Mouse (Mus musculus) forebrain, embryonic 16.5 days (tissue): Measurements from ENCODE around the gene Sorcs2. TPM values are rescaled to one million over a fixed set of nuclear protein-coding genes. Genes with fewer than 3 reads are reported as not detected.

ENCODE experiments used
- ATAC-seq: fragments of 200-750 bp; cut with Nextera tagmentation; 2 replicates; pipeline ENCODE4 v1.8.0; 2017; ENCODE audit warnings: mild to moderate bottlenecking, moderate library complexity
- H3K27ac ChIP-seq: fragments of 300-500 bp; sonication (generic); 2 replicates; pipeline ENCODE4 v1.5.1; 2014; ENCODE audit warnings: low read length, control low read depth
- H3K27me3 ChIP-seq: fragments of 300-500 bp; sonication (generic); replicated peaks from 2 replicates; pipeline ENCODE4 v1.6.1; 2014; ENCODE audit warnings: low read length; ENCODE audit not compliant: control insufficient read depth, insufficient read depth
- H3K36me3 ChIP-seq: fragments of 300-500 bp; sonication (generic); 2 replicates; pipeline ENCODE4 v1.6.1; 2014; ENCODE audit not compliant: control insufficient read depth, insufficient read depth
- H3K4me1 ChIP-seq: fragments of 300-500 bp; sonication (generic); replicated peaks from 2 replicates; pipeline ENCODE4 v1.6.1; 2014; ENCODE audit warnings: low read length; ENCODE audit not compliant: control insufficient read depth, insufficient read depth
- H3K4me2 ChIP-seq: fragments of 300-500 bp; sonication (generic); 2 replicates; pipeline ENCODE4 v1.6.1; 2014; ENCODE audit warnings: mild to moderate bottlenecking, low read length, control low read depth
- H3K4me3 ChIP-seq: fragments of 300-500 bp; sonication (generic); replicated peaks from 2 replicates; pipeline ENCODE4 v1.5.1; 2014; ENCODE audit warnings: mild to moderate bottlenecking, low read length, control low read depth
- H3K9ac ChIP-seq: fragments of 300-500 bp; sonication (generic); replicated peaks from 2 replicates; pipeline ENCODE4 v1.6.1; 2014; ENCODE audit warnings: low read depth, low read length, control low read depth
- H3K9me3 ChIP-seq: fragments of 300-500 bp; sonication (generic); 2 replicates; pipeline ENCODE4 v1.6.1; 2016; ENCODE audit warnings: low read length; ENCODE audit not compliant: control insufficient read depth
- WGBS: fragments of 180-500 bp; shearing (Covaris S2); extraction: QIAGEN DNeasy Blood & Tissue Kit; methylation state at CpG from one replicate; pipeline ENCODE4 v1.1.7; 2014; 5-methylcytosine and 5-hydroxymethylcytosine counted together
- polyA plus RNA-seq: library from polyadenylated mRNA; unstranded; fragments of >200 nt; fragmentation: Nextera tagmentation; extraction: Ambion mirVana; gene quantifications from 2 replicates; pipeline ENCODE4 v1.2.1, GENCODE M21; 2015

The Sorcs2 gene
- polyA plus RNA-seq, 1 experiment from 2014 or later = 7.0 TPM

DNA sequence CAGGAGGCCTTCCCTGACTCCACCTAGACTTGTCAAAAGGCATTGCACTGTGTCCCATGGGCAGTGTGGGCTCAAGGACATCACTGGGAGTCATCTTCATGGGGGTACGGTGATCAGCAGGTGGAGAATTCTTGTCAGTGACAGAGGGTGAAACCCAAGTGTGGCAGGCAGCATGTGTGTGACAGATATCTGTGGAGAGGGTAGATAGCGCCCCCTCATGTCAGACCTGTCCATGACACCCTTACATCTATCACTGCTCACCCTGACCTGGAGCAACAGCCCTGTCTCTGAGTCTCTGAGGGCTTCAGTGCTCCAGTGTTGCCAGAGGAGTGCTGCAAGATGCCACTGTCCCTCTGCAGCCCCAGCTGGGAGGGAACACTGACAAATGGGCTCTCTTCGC lies 343.4 kb downstream of the Sorcs2 start:
- no peak for ATAC-seq
- 72% methylated on average over 3 of the region's 3 CpGs for WGBS

DNA sequence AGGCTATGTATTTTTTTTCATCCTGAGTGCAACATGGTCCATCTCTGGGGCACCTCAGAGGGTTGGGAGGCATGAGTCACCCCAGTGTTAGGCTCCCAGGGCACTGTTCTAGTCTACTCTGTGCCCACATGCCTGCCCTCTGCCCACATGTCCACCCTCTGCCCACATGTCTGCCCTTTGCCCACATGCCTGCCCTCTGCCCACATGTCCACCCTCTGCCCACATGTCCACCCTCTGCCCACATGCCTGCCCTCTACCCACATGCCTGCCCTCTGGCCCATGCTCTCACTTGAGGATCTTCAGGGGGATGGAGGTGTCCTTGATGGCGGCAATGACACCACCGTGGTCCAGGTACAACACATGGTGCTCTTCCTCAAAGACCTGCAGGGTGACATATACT lies 354.8 kb downstream of the Sorcs2 start:
- ATAC-seq = no peak
- WGBS = 94% methylated on average over 2 of the region's 2 CpGs

More for the DNA sequence above, 343.4 kb downstream of the Sorcs2 start:
- Histone ChIP-seq H3K36me3 (no peaks in the 10 kb centered on the region), H3K27ac (no peak overlapping the region), H3K4me3 (no peak overlapping the region), H3K4me1 (no peaks in the 10 kb centered on the region), H3K9ac (no peak overlapping the region), H3K27me3 (no peaks in the 10 kb centered on the region), H3K9me3 (no peaks in the 10 kb centered on the region), H3K4me2 (no peak overlapping the region)

DNA sequence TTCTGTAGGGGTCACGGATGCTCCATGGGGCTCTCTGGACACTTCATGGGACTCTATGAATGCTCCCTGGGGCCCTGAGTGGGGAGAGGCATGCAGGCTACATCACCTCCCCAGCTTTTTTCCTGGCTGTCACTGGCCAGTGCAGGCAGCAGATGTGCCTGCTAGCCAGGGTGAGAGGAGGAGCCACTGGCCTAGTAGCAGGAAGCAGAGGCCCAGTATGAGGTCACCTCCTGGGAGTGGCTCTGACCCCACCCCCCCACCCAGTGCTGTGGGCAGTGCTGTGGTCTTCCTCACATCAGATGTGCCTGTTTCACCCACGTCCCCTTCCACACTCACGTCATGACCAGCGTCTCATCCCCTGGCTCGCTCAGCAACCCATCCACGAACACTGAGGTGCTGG lies 356.2 kb downstream of the Sorcs2 start:
- H3K27ac ChIP-seq = no peak overlapping the region
- 96% methylated on average over 6 of the region's 6 CpGs for WGBS
- H3K4me3 ChIP-seq = no peak overlapping the region

More for the DNA sequence above, 354.8 kb downstream of the Sorcs2 start:
- H3K9ac ChIP-seq = no peak overlapping the region
- H3K4me3 ChIP-seq = no peak overlapping the region
- no peak overlapping the region for H3K27ac ChIP-seq
- no peak overlapping the region for H3K4me2 ChIP-seq
- no peaks in the 10 kb centered on the region for H3K9me3 ChIP-seq
- H3K36me3 ChIP-seq = no peaks in the 10 kb centered on the region
- H3K27me3 ChIP-seq = no peaks in the 10 kb centered on the region
- H3K4me1 ChIP-seq = peaks cover 13% of the 10 kb centered on the region

DNA sequence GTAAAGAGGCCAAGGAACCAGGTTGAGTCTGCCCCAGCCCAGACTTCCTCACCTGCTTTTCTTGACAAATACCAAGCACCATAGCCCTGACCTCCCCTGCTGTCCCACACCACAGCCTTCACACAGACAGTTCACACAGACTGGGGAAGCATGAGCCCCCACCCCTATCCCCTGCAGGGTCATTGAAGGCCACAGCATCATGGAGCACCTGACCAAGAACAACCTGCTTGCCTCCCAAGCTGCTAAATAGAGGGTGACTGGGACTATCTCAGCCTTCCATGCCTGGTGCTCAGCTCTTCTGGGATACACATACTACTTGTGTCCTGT lies 356.7 kb downstream of the Sorcs2 start:
- H3K4me1 ChIP-seq = peaks cover 13% of the 10 kb centered on the region
- no peak overlapping the region for H3K4me3 ChIP-seq
- peak overlapping the region; percentile 21; the same call in 1 of the 2 replicates for H3K27ac ChIP-seq
- no peak overlapping the region for H3K4me2 ChIP-seq
- no peaks in the 10 kb centered on the region for H3K36me3 ChIP-seq
- H3K27me3 ChIP-seq = no peaks in the 10 kb centered on the region
- H3K9ac ChIP-seq = no peak overlapping the region
- no peaks in the 10 kb centered on the region for H3K9me3 ChIP-seq
- peak; percentile 35; the same call in 1 of the 2 replicates for ATAC-seq

More for the DNA sequence above, 356.2 kb downstream of the Sorcs2 start:
- Histone ChIP-seq H3K36me3 (no peaks in the 10 kb centered on the region), H3K4me2 (no peak overlapping the region), H3K9ac (no peak overlapping the region), H3K27me3 (no peaks in the 10 kb centered on the region), H3K9me3 (no peaks in the 10 kb centered on the region), H3K4me1 (peaks cover 13% of the 10 kb centered on the region)
- no peak for ATAC-seq

DNA sequence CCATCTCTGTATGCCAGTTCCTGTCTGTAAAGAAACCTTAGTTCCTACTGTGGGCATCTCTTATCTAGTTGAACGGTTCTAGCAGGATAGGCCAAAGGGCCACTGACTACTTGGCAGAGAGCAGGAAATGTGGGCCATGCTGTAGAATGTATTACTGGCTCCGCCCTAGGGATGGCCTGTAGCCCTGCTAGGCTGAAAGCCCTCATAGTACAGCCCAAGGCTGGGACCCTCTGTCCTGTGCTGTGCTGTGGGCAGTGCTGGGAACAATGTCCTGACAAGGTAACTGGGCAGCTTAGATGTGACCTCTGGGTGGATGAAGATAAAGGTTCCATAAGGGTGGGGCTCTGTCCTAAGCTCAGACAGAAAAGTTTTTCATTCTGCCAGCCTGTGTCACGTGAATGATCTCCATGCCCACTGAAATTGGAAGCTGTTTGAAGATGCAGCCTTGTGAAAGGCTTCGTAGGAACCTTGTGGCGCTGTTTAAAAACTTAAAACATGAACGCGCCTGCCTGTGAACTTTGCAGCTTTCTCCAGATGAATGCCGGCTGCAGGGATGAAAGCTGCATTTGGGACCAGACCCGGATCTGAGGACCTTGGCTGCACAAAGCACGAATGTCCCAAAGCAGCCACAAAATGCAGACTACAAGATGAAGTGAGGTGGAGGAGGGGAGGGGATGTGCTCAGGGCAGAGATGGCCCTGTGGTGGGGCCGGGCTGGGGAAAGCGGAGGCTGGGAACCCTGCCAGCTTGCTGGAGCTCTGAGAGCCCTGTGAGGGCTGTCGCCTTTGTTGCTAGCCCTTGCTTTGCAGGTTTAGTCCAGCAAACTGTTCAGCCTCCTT lies 357.3 kb downstream of the Sorcs2 start:
- Histone ChIP-seq H3K36me3 (no peaks in the 10 kb centered on the region), H3K27ac (peak overlapping the region; percentile 21; the same call in 1 of the 2 replicates), H3K27me3 (no peaks in the 10 kb centered on the region), H3K9me3 (no peaks in the 10 kb centered on the region), H3K9ac (no peak overlapping the region), H3K4me1 (peaks cover 13% of the 10 kb centered on the region), H3K4me3 (no peak overlapping the region), H3K4me2 (no peak overlapping the region)
- ATAC-seq = peak; percentile 90
- WGBS = 30% methylated on average over 13 of the region's 13 CpGs

DNA sequence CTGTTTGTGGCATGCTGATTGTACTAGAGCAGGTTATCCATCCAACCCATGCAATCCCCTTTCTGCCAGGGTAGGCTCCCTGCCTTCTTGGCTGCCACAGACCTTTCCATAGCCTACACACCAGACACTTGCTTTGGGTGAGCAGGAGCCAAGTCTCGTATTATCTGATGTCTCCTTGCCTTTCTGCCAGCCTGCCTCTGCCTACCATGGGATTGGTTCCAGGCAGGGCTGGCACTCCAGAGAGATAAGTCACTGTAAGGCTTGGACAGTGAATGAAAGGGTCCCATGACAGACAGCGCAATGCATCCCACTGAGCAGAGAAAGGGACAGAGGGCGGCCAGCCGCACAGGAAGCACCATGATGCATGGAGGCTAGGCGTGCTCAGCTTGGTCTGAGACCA lies 358.3 kb downstream of the Sorcs2 start:
- Histone ChIP-seq H3K4me3 (no peak overlapping the region), H3K9ac (no peak overlapping the region), H3K36me3 (no peaks in the 10 kb centered on the region), H3K4me2 (no peak overlapping the region), H3K9me3 (no peaks in the 10 kb centered on the region), H3K4me1 (peaks cover 13% of the 10 kb centered on the region), H3K27ac (no peak overlapping the region), H3K27me3 (no peaks in the 10 kb centered on the region)
- no peak for ATAC-seq
- WGBS = 82% methylated on average over 5 of the region's 5 CpGs

DNA sequence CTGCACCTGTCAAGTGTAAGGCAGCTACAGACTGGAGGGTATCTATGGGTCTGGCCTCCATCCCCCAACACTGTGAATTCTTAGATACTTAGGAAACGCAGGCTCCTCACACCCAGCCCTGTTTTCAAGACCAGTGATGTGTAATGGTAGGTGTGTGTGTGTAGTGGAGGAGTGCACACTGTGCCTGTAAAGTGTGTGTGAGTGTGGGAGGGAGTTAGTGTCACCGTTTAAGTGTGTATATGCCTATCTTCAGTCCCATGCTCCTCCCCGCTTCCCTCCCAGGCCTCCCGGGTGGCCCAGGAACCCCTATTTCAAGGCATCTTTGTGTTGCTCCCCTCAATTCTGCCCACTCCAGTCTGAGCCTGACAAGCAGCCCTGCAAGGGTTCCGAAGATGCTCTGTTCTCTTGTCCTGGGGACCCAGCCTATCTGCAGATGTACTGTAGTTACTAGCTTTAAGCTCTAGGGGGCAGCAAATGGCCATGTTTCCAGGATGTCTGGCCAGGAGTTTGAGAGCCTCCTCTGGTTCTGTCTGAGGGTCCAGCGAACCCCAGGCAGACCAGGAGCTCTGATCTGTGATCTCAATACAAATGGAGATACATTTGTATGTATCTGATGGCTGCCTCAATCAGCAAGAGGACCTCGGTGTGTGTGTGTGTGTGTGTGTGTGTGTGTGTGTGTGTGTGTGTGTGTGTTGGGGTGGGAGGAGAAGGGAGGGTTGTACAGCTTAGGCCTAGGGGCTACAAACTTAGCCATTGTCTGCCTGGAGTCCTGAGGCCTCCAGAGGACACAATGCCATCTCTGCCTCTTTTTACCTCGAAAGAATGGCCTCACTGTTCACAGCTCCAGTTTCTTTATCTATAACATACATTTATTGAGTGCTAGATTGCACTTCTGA lies 364.2 kb downstream of the Sorcs2 start:
- Histone ChIP-seq H3K9me3 (no peaks in the 10 kb centered on the region), H3K27me3 (no peaks in the 10 kb centered on the region; the same call in 1 of the 2 replicates), H3K27ac (no peak overlapping the region), H3K9ac (no peak overlapping the region), H3K4me1 (no peaks in the 10 kb centered on the region), H3K4me3 (no peak overlapping the region), H3K4me2 (no peak overlapping the region), H3K36me3 (no peaks in the 10 kb centered on the region)
- ATAC-seq = peak; percentile 85
- 48% methylated on average over 8 of the region's 8 CpGs for WGBS

DNA sequence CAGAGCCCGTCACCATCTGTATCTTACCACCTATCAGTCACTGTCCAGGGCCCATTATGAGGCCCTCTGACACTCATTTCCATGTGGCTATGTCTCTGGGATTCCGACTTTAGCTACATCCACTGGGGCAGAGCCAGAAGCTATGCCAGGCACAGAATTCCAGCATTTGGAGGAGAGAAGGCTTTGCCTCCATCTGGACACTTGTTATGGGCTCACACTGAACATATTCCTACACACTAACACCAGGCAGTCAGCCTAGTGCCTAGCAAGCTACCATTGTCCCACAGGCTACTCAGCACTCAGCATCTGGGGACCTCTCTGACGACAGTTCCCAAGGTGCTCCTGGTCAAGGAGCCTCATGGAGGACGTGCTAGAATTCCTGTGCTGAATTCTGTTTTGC lies 372.9 kb downstream of the Sorcs2 start:
- 76% methylated on average over 4 of the region's 4 CpGs for WGBS
- ATAC-seq = no peak
- no peak overlapping the region for H3K4me3 ChIP-seq
- H3K9ac ChIP-seq = no peak overlapping the region
- H3K27ac ChIP-seq = no peak overlapping the region
- no peaks in the 10 kb centered on the region for H3K9me3 ChIP-seq
- no peaks in the 10 kb centered on the region for H3K36me3 ChIP-seq
- H3K4me1 ChIP-seq = no peaks in the 10 kb centered on the region
- H3K27me3 ChIP-seq = no peaks in the 10 kb centered on the region
- no peak overlapping the region for H3K4me2 ChIP-seq

DNA sequence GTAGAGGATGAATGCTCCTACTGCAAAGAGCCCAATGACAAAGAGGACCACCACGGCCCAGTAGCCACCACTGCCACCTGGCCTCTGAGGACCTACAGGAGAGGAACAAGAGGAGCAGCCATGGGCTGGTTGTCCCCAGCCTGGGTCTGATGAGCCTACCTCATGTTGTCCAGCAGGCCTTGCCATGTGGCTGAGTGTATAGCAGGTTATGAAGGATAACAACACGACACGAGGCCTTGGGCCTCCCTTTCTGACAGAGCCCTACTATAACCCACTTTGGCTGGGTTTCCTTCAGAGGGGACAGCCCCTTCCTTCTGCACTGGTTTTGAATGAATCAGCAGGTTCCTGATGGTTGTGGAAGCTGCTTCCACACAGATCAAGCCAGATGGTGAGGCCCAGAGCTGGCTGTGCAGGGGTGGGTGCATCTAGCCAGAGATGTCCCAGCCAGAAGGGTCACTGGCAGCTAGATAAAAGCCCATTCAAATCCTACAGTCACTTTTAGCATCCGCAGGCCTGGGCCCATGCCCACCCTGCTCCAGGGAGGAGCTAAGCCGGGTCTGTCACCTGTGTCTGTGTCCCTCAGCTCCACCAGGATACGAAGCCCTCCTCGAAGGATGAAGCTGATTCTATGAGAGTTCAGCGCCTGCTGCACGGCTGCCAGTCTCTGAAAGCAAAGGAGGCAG lies 373.8 kb downstream of the Sorcs2 start:
- H3K9ac ChIP-seq = no peak overlapping the region
- H3K4me1 ChIP-seq = no peaks in the 10 kb centered on the region
- no peak overlapping the region for H3K4me2 ChIP-seq
- no peaks in the 10 kb centered on the region for H3K27me3 ChIP-seq
- WGBS = 84% methylated on average over 9 of the region's 9 CpGs
- no peak overlapping the region for H3K4me3 ChIP-seq
- no peaks in the 10 kb centered on the region for H3K9me3 ChIP-seq
- H3K36me3 ChIP-seq = no peaks in the 10 kb centered on the region
- ATAC-seq = no peak
- H3K27ac ChIP-seq = no peak overlapping the region
